Mouse (Mus musculus) cerebellum, postnatal 25 days (tissue): ENCODE measurements around the gene Mon1a.

Experiments used
- DNase-seq, 2 experiments: peaks; one replicate each; pipeline ENCODE4 v3.0.0; 2021; ENCODE audit warnings: mixed read lengths in 2 of 2

Mon1a gene

DNA sequence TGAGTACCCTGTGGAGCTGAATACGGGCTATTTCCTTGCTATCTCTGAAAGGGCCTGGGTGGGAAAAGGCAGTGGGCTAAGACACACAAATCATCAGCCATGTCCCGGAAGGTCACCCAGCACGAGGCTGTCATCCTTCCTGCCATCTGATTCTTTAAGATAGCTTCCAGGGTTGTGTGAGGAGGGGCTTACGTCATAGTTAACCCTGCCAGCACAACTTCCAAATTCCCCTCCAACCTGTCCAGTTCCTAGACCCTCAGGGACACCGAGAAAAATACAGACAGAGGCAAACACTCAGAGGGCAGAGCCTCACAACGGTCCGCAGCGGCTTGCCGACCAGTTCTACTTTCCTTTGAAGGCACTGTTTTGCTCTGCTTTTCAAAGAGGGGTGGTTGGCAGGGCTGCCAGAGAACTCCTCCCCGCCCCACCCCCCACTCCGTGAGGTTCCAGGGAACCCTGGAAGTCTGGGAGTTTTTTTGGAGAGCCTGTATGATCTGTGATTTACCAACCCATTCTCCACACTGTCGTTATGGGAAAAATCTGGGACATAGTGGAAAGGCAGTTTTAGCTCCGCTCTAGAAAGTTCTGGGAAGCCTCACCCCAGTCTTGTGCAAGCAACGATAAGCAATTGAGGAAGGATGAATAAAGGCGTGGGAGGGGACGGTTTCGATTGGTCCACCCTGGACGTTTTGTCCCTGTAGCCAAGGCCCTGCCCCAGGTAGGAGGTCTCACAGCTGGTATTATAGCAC, 20.6 kb downstream of the Mon1a start:
- DNase-seq: no peak

DNA sequence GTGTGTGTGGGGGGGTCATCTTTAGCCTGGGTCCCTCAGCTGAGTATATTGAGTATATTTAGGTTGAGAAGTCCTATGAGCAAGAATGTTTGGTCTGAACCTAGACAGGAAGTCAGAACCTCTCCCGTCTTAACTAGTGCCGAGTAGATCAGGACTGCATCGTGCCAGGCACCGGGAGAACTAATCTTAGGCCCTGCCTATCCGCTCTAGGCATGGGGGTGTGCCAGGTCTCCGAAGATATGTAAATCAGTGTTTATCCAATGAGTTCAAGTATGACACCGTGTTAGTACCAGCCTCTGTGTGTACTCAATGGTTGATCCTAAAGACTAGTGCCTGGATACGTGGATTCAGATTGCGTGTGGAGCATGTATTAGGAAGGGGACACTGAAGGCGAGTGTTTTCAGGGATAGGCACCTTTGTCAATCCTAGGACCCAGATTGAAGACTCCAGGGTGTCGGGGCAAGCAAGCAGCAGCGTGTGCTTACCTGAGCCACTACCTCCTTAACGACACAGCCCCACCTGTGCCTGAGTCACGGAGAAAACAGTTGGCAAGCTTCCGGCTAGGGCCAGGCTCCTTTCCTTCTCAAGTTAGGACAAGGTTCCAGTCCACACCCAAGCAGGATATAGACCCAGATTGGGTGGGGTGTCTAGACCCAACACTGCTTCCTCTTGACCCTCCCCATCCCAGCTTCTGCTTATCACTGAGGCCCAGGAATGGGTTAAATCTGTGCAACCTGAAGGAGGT, 22.2 kb downstream of the Mon1a start:
- DNase-seq: no peak

DNA sequence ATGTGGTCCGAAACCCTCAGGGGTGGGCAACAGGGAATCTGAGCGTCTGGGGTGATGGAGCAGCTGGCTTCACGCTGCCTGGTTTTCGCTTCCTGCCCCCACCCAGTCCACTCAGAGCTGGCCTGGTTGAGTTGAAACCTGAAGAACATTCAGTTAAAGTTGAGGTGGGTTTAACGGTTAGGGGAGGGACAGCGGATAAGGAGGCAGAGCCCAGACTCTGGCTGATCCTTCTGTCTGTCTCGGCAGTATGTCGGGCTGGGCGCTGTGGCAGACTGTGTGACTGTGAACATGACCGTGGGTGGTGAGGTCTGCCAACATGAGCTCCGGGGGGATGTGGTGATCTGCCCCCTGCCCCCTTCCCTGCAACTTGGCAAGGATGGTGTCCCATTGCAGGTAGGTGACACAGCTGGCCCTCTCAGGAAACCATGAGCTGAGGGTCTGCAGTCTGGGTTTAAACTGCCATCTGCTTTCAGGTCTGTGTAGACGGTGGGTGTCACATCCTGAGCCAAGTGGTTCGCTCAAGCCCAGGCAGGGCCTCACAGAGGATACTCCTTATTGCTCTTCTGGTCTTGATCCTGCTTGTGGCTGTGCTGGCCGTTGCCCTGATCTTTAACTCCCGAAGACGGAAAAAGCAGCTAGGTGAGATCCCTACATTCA, 26.9 kb downstream of the Mon1a start:
- no peak for DNase-seq

DNA sequence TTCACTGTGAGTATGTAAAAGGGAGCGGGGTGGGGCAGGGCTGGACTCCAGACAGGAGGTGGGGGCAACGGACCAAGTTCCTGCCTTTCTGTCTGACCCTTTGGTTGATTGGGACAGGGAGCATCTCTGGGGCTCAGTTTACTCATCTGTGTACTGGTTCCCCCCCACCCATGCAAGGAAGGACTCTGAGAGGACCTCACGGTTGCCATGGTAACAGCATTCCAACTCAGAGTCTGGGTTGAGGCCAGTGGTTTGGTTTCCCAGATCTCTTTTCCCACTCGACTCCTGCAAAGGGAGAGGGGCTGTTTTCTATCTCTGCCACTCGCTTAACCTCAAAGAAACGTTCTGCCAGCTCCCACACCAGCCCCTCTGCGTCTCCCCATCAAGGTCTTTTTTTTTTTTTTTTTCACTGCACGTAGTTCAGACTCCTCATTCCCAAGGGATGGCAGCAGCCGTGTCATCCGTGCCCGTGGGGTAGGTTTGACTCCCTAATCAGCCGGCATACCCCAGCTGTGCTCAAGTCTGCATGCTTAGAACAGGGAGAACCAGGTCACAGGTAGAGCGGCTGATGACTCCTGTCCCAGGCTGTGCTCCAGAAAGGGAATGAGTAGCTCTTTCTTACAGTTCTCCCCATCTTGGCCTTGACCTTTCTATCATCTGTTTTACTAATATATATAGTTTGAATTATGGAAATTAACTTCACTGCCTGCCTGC, 30.1 kb downstream of the Mon1a start:
- no peak for DNase-seq

DNA sequence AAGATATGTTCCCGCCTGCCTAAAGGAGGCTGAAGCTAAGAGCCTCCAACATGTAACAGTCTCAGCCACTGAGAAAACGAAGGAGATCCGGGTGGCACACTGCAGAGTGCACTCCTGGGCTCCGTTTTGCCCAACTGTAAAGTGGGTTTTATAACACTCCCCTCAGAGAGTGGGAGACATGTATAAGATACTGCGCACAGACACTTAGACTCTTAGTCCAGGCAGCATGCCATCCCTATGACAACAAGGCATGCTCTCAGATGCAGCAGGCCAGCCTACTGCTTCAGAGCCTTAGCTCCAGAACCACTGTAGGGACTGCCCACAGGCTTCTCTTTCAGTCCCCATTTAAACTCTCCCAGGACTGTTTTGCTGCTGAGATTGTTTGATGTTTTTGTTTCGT, 30.9 kb downstream of the Mon1a start:
- no peak for DNase-seq

DNA sequence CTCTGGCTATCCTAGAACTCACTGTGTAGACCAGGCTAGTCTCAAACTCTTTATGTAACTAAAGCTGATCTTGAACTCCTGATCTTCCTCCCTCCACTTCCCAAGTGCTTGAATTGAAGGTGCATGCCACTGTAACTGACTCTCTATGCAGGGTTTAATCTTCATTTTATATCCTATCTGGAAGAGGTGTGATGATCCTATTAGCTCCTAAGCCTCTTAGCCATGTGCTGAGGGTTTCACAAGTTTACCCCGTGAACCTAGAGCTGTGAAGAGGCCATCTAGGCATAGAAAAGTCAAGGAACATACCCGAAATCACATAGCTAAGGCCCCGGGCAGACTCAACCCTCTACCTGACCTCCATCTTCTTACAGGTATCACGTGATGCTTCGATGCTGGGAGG, 31.5 kb downstream of the Mon1a start:
- no peak for DNase-seq

DNA sequence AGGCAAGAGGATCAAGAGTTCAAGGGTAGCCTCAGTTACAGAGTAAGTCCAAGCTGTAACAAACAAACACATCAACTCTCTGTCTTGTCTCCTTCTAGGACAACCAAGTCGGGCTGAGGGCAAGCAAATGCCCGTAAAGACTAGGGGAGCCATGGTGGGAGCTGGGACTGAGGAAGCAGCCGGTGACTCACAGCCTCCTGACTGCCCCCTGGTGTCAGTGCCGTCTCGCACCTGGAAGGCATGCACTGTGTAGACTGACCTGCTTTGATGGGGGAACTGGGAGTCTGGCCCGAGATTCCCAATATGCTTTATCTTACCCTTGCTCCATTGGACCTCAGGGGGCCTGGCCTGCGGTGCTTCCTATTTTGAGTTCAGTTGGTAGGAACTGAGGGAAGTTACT, 35.1 kb downstream of the Mon1a start:
- peak; percentile 19 to 52 for DNase-seq

DNA sequence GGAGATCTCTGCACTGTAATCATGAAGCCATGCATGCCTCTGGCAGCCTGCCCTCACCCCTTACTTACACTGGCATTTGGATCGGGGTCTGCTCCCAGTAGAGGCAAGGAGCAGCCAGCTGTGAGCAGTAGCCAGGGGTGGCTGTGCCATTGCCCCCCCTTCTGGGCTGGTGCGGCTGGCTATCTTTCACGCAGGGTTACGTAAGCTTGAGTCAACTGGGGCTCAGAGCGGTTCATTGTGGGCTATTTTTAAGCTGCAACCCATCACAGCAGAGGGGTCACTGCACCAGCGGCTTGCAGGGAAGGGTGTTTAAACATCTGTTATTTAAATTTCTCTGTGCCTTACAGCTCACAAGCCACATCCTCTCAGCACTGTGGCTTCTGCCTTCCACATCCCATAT, 36.0 kb downstream of the Mon1a start:
- DNase-seq: no peak

DNA sequence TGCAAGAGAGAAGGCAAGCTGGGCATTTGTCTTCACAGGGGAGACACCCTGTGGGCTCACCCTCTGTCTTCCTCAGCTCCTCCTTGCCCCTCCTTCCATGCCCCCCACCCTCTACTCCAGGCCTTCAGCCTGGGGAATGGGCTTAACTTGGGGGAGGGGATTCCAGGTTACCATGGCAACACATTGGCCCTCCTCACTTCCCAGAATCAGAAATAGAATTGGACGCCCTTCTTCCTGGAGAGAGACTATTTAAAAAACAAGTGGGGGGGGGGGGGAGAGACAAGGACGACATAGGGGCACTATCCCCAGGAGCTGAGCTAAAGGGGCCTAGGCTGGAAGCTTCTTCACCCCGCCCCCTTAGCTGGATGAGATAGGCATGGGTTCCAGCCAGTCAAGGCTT, 37.3 kb downstream of the Mon1a start:
- no peak for DNase-seq

DNA sequence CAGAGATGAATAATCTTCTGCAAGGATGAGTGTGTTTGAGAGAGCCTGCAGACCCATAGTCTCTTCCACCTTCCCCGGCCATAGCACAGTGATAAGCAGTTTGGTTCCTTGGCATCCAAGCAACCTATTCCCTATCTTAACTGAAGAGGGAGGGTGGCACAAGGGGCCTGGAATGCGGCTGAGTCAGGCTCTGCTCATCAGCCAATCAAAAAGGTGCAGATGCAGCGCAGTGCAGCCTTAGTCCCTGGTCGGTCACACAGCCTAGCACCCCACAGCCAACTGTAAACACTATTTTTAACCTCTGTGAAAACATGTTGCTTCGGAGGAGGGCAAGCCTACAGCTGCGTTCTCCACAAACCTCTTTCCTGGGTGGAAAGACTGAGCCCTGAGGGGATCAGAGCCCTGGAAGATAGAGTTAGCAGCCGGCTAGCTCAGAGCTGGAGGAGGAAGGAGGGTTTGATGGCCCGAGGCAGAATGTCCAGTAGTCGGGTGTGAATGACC, 39.0 kb downstream of the Mon1a start:
- no peak for DNase-seq

DNA sequence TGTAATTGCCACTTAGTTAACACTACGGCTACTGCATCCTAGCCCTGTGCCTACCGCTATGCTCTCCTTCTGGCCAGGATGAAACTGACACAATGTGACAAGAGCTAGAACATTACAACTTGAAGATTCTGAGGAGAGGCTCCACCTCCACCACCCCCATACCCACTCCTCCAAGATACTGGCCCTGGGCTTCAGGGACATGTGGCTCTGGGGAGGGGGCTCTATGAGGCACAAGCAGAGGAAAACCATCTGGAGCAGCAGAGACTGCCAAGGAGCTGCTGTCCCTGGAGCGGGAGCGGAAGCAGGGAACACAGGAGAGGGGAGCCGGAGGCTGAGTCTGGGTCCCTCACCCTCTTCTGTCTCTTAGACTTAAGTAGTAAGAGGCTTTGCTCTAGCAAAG, 39.8 kb downstream of the Mon1a start:
- DNase-seq: no peak

DNA sequence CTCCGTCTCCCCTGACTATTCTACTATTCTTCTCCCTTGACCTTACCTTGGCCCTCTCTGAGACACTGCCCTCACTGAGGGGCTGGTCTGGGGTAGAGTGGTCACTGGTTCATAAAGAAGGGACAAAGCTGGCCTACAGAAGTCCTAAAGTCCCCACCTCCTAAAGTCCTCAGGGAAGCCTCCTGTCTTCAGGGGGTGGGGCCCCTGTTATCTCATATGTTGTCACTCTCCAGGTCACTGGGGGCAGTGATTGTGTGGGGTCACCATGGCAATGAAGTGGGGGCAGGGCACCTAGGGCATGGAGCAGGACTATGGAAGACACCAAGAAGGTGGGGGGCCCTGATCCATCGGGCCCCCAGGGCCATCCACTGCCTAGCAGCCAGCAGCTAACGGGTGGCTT, 40.2 kb downstream of the Mon1a start, which contains the start of gene Actl11:
TSS of gene Actl11 (plus strand) at position 301 of the 400 bp plus-strand sequence.
- DNase-seq: no peak

DNA sequence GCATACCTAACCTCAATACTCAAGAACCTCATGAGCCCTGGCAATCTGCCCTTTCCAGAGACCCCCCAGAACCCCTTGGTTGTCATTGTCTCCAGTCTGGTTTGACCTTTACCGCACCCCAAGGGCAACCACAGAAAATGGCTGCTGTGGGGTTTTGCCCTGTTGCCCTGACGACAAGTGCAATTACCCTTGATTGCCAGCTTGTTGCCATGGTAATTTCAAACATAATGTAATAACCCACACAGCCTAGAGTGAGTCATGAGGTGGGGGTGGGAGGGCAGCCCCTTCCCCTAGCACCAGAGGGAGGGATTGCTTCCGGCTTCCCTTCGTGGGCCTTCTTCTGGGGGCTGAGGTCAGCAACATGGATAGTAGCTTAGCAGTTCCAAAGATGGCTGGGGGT, 44.3 kb downstream of the Mon1a start:
- DNase-seq: no peak

DNA sequence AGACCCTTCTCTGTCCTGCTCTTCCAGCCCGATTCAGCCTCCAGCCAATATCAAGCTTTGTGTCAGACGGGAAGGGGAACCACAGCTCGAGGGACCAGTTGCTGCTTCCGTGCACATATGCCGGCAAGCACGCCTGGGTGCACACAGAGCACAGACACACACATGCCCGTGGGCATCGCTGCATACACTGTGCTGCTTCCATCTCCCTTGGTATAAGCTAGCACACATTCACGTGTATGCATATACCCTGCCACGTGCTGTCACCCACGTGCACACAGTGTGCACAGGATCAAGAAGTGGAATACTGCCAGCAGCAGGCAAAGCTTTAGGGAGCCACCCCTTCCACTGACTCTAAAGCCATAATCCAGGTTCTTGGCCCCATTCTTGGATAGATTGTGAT, 46.2 kb downstream of the Mon1a start:
- peak; percentile 25 to 29 for DNase-seq

DNA sequence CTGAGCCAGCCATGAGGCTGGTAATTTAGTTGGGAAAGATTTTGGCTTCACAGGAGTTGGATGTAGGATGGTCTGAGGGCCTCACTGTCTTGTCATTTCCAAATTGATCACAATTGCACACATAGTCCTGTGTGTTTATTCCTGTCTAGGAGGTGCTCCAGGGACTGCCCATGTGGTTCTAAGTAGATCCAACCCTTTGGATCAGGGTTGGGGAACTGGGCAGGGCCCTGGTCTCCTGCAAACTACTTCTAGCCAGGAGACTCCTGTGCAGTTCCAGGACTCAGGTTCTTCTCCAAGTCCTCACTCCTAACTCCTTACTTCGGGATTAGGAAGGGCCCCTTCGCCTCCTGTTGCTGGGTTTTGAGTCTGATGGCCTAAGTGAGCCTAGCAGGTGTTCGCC, 47.4 kb downstream of the Mon1a start, which contains the start of gene Camkv:
TSS of gene Camkv (plus strand) at position 301 of the 400 bp plus-strand sequence.
- DNase-seq: no peak

DNA sequence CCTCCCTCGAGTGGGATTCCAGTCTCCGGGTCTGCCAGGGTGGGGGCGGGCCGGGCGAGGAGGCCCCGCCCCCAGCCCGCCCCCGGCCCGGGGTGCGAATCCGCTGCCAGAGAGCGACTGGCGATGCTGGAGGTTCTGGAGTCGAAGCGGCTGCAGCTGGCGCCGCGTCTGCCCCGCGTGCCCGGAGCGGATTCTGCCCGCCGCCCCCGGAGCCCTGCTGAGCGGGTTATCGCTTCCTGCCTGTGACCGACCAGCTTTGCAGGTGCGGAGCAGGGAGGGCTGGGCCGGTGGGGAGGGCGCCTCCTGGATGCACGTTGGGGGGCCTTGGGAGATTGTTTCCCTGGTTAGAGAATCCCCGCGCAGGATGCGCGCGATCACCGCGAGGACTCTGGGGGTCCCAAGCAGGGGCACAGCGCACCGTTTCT, 47.9 kb downstream of the Mon1a start:
- peak; percentile 30 to 47 for DNase-seq

DNA sequence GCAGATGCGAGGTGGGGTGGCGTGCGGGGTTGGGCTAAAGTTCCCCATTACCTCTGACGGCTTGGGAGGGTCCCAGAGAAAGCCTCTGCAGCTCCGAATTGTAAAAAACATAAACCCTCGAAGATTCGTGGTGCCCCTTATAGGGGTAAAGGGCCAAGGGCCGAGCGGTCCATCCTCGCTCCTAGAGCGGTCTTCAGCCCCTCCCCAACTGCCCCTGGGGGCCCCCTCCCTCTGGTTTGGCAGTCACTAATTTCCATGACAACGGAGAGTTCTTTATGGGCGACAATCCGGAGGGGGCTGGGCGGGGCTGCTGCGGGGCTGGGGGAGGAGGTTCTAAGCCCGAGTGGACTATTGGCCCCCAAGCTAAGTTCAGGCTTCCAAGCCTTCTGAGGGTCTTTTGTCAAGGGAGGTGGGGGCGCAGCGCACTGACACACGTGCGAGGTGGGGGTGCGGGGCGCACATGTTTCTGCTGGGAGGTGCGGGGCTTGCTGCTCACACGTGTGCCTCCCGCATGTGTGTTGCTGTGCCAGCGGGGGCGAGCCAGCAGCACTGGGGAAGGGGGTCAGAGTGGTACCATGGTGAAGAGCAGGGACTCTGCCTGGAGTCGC, 48.4 kb downstream of the Mon1a start:
- no peak for DNase-seq

DNA sequence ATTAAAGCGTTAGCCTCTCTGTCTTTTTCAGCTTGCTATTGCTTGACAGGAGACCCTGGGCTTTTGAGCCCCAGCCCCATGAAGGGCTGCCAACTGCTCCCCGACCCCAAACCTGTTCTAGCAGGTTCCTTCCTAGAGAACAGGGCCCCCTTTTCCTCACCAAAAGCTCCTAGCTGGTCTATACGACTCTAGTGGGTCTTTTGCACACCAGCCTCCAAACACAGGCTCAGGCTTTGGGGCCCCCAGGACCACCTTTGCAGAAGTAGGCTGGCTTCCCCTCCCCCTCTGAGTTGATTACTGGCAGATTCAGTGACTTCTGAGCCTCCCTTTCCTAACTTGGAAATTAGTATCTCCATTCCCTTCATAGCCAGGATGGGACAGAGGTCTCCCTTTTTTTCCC, 48.9 kb downstream of the Mon1a start:
- DNase-seq: no peak

DNA sequence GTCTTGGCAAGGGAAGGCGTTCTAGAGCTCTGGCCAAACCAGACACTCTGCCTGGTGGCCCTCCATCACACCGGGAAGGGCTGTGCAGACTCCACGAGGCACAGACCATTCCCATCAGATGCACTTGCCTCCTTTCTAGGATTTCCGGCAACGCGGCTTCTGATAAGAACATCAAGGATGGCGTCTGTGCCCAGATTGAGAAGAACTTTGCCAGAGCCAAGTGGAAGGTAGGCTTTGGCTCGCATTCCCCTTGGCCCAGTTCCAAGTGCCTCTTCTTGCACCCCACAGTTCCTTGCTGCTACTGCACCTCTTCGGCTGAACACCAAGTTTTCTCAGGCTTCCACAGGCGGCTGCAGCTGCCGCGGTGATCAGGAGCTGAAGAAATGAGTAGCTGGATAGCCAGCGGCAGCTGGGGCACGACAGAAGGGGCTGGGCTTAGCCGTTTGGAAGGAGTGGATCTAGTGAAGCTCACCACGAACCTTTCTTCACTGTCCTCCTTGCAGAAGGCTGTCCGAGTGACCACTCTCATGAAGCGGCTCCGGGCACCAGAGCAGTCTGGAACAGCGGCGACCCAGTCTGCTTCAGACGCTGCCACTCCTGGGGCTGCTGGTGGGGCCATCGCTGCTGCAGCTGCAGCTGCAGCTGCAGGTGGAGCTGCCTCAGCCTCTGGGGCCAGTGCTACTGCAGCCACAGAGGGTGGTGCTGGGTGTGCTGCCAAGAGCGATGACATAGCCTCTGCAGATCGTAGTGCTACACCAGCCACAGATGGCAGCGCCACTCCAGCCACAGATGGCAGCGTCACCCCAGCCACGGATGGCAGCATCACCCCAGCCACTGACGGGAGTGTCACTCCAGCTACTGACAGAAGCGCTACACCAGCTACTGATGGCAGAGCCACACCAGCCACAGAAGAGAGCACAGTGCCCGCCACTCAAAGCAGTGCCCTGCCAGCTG, 59.6 kb downstream of the Mon1a start:
- DNase-seq: peak; percentile 46 to 61

DNA sequence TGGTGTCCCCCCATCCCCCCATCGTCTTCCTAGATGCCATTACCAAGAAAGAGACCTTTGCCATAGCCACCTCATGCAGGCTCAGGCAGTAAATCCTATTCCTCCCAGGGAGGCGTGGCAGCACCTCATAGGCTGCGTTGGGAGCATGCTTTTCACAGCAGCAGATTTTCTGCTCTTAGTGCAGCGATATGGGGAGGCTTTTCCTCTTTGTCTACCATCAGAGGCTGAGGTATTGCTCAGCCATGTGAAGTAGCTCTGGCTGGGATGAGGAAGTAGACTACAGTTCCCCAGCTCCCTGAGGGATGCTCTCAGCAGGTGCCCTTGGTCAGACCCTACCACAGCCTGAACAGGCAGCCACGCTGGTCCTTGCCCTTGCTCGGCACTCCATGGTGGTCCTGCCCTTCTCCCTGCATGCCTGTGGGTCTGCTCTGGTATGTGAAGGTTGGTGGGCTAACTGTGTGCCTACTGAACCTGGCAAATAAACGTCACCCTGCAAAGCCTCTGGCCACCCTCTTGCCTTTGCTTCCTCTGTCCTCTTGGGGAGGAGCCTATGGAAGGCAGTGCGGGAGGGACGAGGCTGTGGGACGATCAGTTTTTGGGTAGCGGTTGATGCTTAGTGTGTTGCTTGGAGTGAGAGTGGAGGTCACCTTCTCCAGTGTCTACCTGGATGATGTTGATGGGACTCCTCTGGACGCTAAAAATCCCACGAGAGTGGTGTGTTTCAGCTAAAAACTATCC, 61.4 kb downstream of the Mon1a start:
- no peak for DNase-seq

DNA sequence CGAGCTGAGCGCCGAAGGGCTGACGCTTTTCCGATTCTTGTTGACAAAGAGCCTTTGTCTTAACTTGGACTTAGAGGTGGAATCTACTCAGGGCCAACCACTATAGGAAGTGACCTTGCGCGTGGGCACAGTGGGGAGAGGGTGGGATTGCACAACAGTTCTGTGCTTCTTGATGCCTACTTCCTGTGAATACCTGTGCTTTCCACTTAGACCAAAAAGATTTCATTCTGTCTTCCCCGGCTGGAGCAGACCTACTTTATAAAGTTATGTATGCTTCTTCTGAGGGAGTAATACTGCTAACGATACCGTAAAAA, 61.9 kb downstream of the Mon1a start, which contains the start of gene Traip:
TSS of gene Traip (plus strand) at position 215 of the 314 bp plus-strand sequence.
- no peak for DNase-seq
